In genomic region chr2:170031226-170031625, GRCm38 (mm10) we compare ENCODE assay signal across 20 mouse cellular contexts.
A peak's percentile ranks its signal among the peaks of the same experiment; 100 is the strongest.
DNase-seq lines count a peak whose midpoint lies in the region; ATAC-seq lines count a peak whose summit lies in the region.
"Had no signal": no experiment of that assay in that cellular context is flagged by ENCODE, and none has a peak within 500 bp of the region (broad histone marks: within the 10 kb centered on the region; RNA-seq: fewer than 3 reads in every experiment).

No protein-coding gene starts in this region.

- no peak overlapping the region for H3K4me2 ChIP-seq in forebrain, embryonic 11.5 days (ENCODE audit: low read depth, low read length, severe bottlenecking)
- H3K4me2 ChIP-seq in forebrain, embryonic 15.5 days (replicated peaks) = no peak overlapping the region
- H3K4me2 ChIP-seq in embryonic facial prominence, embryonic 14.5 days (ENCODE audit: low read depth, low read length) = no peak overlapping the region
- no peak overlapping the region for H3K4me2 ChIP-seq in limb, embryonic 12.5 days
- H3K4me2 ChIP-seq: heart, embryonic 13.5 days; hindbrain, embryonic 15.5 days had no signal

- no peaks in the 10 kb centered on the region for H3K36me3 ChIP-seq in forebrain, embryonic 11.5 days (ENCODE audit: control insufficient read depth, insufficient read depth, low read length)
- H3K36me3 ChIP-seq in forebrain, embryonic 15.5 days = no peaks in the 10 kb centered on the region
- no peaks in the 10 kb centered on the region for H3K36me3 ChIP-seq in embryonic facial prominence, embryonic 14.5 days (ENCODE audit: control insufficient read depth, insufficient read depth, low read length)
- H3K36me3 ChIP-seq in limb, embryonic 12.5 days = no peaks in the 10 kb centered on the region
- H3K36me3 ChIP-seq: G1E; heart, embryonic 13.5 days; hindbrain, embryonic 15.5 days had no signal

- no peak overlapping the region for H3K9ac ChIP-seq in forebrain, embryonic 11.5 days (ENCODE audit: low read length)
- H3K9ac ChIP-seq in forebrain, embryonic 15.5 days (replicated peaks) = no peak overlapping the region
- H3K9ac ChIP-seq in embryonic facial prominence, embryonic 14.5 days (ENCODE audit: low read depth, low read length) = no peak overlapping the region
- no peak overlapping the region for H3K9ac ChIP-seq in limb, embryonic 12.5 days (replicated peaks)
- H3K9ac ChIP-seq: heart, embryonic 13.5 days; hindbrain, embryonic 15.5 days had no signal

- intact Hi-C loops in left cerebral cortex, postnatal 36 days (cut with DNase I) = no loop called here

- H3K4me1 ChIP-seq in forebrain, embryonic 11.5 days (replicated peaks; ENCODE audit: control insufficient read depth, insufficient read depth, low read length) = no peaks in the 10 kb centered on the region; the same call in 1 of the 2 replicates
- H3K4me1 ChIP-seq in forebrain, embryonic 15.5 days = peaks cover 9% of the 10 kb centered on the region
- 0 out of 2 replicates have a peak, but pooled peaks cover 4% of the 10 kb centered on the region for H3K4me1 ChIP-seq in embryonic facial prominence, embryonic 14.5 days (ENCODE audit: control insufficient read depth, insufficient read depth, low read length)
- peaks cover 7% of the 10 kb centered on the region for H3K4me1 ChIP-seq in limb, embryonic 12.5 days (replicated peaks)
- H3K4me1 ChIP-seq: heart, embryonic 13.5 days had no signal

- H3K4me3 ChIP-seq in forebrain, embryonic 11.5 days (ENCODE audit: low read depth, low read length) = no peak overlapping the region
- H3K4me3 ChIP-seq in forebrain, embryonic 15.5 days = no peak overlapping the region
- no peak overlapping the region for H3K4me3 ChIP-seq in embryonic facial prominence, embryonic 14.5 days (ENCODE audit: low read depth, low read length)
- no peak overlapping the region for H3K4me3 ChIP-seq in limb, embryonic 12.5 days (replicated peaks)
- H3K4me3 ChIP-seq: heart, embryonic 13.5 days; hindbrain, embryonic 15.5 days had no signal

- no peaks in the 10 kb centered on the region; the same call in 1 of the 2 replicates for H3K27me3 ChIP-seq in forebrain, embryonic 11.5 days (ENCODE audit: control insufficient read depth, insufficient read depth, low read length)
- peaks cover 34% of the 10 kb centered on the region for H3K27me3 ChIP-seq in forebrain, embryonic 15.5 days
- no peaks in the 10 kb centered on the region for H3K27me3 ChIP-seq in embryonic facial prominence, embryonic 14.5 days (replicated peaks; ENCODE audit: control insufficient read depth, insufficient read depth, low read length)
- no peaks in the 10 kb centered on the region for H3K27me3 ChIP-seq in limb, embryonic 12.5 days
- H3K27me3 ChIP-seq: heart, embryonic 13.5 days; hindbrain, embryonic 15.5 days had no signal

- WGBS in forebrain, embryonic 11.5 days = 88% methylated on average over 12 of the region's 12 CpGs
- 90% methylated on average over 12 of the region's 12 CpGs for WGBS in forebrain, embryonic 15.5 days
- WGBS in embryonic facial prominence, embryonic 14.5 days = 46% methylated on average over 12 of the region's 12 CpGs
- WGBS in limb, embryonic 12.5 days = 54% methylated on average over 12 of the region's 12 CpGs

- ATAC-seq in forebrain, embryonic 11.5 days (replicated peaks; ENCODE audit: low FRiP score) = no peak
- no peak for ATAC-seq in forebrain, embryonic 15.5 days (replicated peaks)
- ATAC-seq in embryonic facial prominence, embryonic 14.5 days (ENCODE audit: low read depth) = no peak
- no peak for ATAC-seq in limb, embryonic 12.5 days (ENCODE audit: insufficient number of reproducible peaks, insufficient read depth, low FRiP score, low TSS enrichment, low read depth)
- ATAC-seq: CD4-positive, CD25-positive, alpha-beta regulatory T cell, adult 4 months; forebrain, embryonic 14.5 days; intestine, embryonic 16.5 days had no signal

- H3K27ac ChIP-seq in forebrain, embryonic 11.5 days (ENCODE audit: low read depth, low read length) = no peak overlapping the region
- H3K27ac ChIP-seq in forebrain, embryonic 15.5 days (replicated peaks) = no peak overlapping the region
- H3K27ac ChIP-seq in embryonic facial prominence, embryonic 14.5 days (replicated peaks; ENCODE audit: low read depth, low read length) = no peak overlapping the region
- H3K27ac ChIP-seq in limb, embryonic 12.5 days = 0 out of 2 replicates have a peak overlapping the region, but pooled peaks have one; percentile 30
- H3K27ac ChIP-seq: heart, embryonic 13.5 days; hindbrain, embryonic 15.5 days had no signal

- H3K9me3 ChIP-seq in forebrain, embryonic 11.5 days (ENCODE audit: control insufficient read depth, low read length) = peaks cover 4% of the 10 kb centered on the region; the same call in 1 of the 2 replicates
- H3K9me3 ChIP-seq in forebrain, embryonic 15.5 days = no peaks in the 10 kb centered on the region
- 0 out of 2 replicates have a peak, but pooled peaks cover 4% of the 10 kb centered on the region for H3K9me3 ChIP-seq in embryonic facial prominence, embryonic 14.5 days (ENCODE audit: control insufficient read depth, low read length)
- H3K9me3 ChIP-seq in limb, embryonic 12.5 days = peaks cover 5% of the 10 kb centered on the region; the same call in 1 of the 2 replicates
- H3K9me3 ChIP-seq: hindbrain, embryonic 15.5 days had no signal

- DNase-seq in forebrain, embryonic 11.5 days (ENCODE audit: low spot score) = peak; percentile 51
- peak; percentile 59 for DNase-seq in embryonic facial prominence, embryonic 14.5 days (ENCODE audit: low spot score)
- DNase-seq in left cerebral cortex, postnatal 36 days (ENCODE audit: low spot score in 2 of 2) = no peak
- no peak for DNase-seq in layer of hippocampus, postnatal 10 days (ENCODE audit: low spot score in 2 of 2)
- no peak for DNase-seq in embryo, embryonic 10 days (ENCODE audit: low spot score)
- DNase-seq: adrenal gland, adult 8-10 months; adrenal gland, postnatal 36 days; B cell, adult 2 months; cerebellum, adult 8-10 months; cerebellum, postnatal 14 days; gastrocnemius, postnatal 25 days; heart, postnatal 36 days had no signal

Comparison
In these comparisons a context has a peak if more than half of its experiments do, and no peak if none do; other contexts are left out.
1. DNase-seq: peak in forebrain, embryonic 11.5 days (single experiment) and embryonic facial prominence, embryonic 14.5 days (single experiment); none in left cerebral cortex, postnatal 36 days (0 of 2), layer of hippocampus, postnatal 10 days (0 of 2) and embryo, embryonic 10 days (single experiment).